Mouse (Mus musculus) kidney, postnatal 4 days (tissue): ENCODE data around the gene Dtd1.

Experiments
- DNase-seq, 2 experiments: peaks; one replicate each; pipeline ENCODE4 v3.0.0; 2021; ENCODE audit warnings: mixed read lengths in 2 of 2

Gene Dtd1

GRCm38 (mm10) chr2:144716248-144716647, 116.6 kb downstream of the Dtd1 start:
- DNase-seq, result no peak

- no peak for DNase-seq
These were observed 118.6 kb downstream of the Dtd1 start for GRCm38 (mm10) chr2:144718273-144718672.

- DNase-seq, result no peak
These were observed 119.6 kb downstream of the Dtd1 start for GRCm38 (mm10) chr2:144719294-144719693.

- DNase-seq, result no peak
These were observed 120.0 kb downstream of the Dtd1 start for GRCm38 (mm10) chr2:144719718-144720117.

DNA sequence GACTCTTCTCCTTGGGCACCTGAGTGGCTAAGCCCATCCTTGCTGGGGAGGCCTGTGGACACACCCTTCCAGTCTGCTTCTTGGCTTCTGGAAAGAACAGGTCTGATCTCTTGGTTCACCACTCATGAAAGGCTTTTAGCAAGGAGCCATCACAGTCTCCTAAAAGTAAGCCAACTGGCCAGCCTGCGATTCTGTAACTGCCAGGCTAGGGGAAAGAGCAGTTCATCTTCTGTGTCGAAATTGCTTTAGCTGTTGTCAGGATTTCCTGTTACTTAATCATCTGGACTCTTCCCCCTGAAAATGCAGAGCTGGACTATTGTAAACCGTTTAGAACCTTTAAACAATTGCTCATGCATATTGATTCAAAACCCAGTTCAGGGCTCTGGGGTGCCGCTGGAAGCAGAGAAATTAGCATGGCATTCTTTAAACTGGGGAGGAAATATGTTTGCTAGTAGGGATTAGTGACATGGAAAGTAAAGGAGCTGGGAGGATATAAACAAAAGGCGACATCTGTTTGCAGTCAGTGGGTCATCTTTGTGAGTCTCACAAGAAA, 120.8 kb downstream of the Dtd1 start:
- no peak for DNase-seq

GRCm38 (mm10) chr2:144724679-144725078, 125.0 kb downstream of the Dtd1 start:
- DNase-seq, result no peak

- DNase-seq, result no peak
These were observed 127.4 kb downstream of the Dtd1 start for GRCm38 (mm10) chr2:144727136-144727535.

- no peak for DNase-seq
These were observed 130.1 kb downstream of the Dtd1 start for GRCm38 (mm10) chr2:144729776-144730175.

- DNase-seq, result no peak
These were observed 138.5 kb downstream of the Dtd1 start for GRCm38 (mm10) chr2:144738161-144738560.

DNA sequence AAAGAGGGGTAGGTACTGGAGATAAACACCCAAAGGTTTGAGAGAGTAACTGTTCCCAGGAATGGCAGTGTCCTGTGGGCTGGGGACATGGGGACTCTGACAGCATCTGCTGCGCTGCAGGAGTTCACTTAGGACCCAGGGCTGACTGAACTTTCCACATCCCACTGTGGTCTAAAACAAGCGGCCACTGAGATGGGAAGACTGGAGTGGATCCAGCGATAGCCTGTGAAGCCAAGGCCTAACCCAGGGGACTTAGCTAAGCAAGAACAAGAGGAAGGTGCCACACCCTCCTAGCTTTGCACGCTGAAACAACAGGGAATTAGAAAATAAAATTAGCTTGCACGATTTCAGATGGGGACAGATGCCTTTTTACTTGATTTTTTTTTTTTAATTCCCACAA, 138.9 kb downstream of the Dtd1 start:
- no peak for DNase-seq

DNA sequence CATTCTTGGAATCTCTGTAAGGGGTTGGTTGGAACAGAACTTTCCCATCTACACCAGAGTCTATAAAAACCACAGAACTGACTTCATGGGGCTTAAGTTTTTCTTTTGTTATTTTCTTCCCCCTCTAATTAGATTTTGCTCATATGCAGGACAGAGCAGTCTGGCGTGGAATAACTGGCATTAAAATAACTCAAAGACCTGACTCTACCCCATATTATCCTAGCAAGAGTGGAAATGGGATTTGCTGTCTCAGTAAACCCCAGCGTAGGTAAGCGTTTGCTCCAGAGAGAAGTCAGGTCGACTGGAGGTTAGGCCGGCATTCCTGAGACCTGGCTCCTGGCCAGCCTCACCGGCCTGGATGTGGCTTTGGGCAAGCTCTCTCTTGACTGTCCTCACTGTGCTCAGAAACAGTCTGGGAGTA, 140.9 kb downstream of the Dtd1 start:
- DNase-seq, result peak; percentile 52 to 58

GRCm38 (mm10) chr2:144741973-144742372, 142.3 kb downstream of the Dtd1 start:
- no peak for DNase-seq

DNA sequence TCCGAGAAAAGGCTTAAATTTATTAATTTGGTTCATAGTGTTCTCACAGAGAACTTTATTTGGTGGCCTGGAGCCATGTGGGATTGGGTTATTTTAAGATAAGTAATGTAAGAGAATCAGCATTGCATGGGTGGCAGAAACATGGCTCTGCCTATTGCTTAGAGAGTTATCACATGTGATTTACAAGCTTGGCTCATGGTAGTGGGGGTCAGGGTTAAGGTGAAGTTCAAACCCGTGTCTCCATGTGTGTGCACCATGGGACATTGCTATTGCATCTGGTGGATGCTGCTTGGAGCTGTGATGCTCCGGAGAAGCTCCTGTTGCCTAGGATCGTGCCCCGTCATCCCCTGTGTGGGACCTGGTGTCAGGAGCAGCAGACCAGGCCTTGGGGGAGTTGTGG, 143.6 kb downstream of the Dtd1 start:
- peak in 1 of 2 experiments; percentile 12 for DNase-seq

DNA sequence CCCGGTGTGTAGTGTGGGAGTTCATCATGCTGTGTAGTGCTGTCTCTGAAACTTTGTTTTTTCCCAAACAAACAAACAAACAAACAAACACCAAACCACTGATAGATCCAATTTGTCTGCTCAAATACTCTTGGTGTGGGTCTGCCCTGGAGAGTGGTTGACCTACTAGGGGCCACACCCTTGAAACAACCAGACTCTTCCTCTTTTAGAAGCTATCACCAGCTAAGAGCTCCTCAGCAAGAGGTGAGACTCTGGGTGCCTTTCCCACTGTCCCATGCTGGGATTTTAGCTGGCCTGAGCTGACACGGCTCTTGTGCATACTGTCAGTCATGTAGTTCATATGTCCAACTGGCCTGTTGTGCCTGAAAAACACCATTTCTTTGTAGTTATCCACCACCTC, 145.6 kb downstream of the Dtd1 start:
- DNase-seq, result no peak

DNA sequence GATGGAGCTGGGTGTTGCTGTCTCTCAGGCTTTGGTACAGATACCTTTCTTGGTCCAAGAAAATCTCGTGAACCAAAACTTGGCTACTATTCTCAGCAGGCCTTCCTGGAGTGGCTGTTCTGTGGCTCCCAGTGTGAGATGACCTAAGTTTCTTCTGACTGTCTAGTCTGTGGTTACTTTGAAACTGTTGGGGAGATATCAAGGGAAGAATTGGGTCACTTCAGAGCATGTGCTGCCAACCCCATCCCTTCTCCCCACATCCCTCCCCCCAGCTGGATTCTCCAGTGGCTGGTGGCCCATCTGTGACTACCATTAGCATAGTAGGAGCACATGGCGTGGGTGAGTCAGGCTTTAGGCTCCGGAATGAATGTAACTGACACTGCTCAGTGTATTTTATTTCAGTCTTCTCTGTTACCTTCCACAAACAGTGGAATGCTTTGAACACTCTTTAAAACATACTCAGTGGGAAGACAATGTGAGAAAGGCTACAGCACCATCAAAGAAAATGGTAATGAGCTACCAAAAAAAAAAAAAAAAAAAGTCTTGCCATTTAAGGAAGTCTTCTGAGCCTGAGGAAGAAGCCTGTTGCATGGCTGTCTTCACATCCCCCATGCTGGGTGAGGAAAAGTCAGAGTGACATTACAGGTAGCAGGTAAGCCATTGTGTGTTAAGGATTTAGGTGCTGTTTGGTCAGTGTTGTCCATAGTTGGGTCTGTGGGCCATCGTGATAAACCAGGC, 146.5 kb downstream of the Dtd1 start:
- DNase-seq, result no peak

DNA sequence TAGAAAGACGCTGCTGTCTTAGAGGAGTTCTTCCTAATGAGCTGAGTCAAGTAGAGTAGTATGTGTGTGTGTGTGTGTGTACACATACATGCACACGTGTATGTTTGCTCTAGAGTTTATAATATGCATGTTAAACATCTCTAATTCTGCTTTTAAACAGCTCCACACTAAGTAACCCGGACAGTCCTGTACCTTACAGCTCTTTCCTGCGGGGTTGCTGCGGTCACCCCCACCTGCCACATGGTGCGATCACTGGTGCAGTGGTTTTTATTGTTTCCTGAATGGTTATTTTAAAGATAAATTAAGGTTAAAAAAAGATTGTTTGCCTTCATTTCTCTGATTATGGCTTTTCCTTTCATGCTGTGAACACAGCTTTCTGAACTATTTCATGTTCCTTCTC, 153.9 kb downstream of the Dtd1 start:
- DNase-seq, result no peak

DNA sequence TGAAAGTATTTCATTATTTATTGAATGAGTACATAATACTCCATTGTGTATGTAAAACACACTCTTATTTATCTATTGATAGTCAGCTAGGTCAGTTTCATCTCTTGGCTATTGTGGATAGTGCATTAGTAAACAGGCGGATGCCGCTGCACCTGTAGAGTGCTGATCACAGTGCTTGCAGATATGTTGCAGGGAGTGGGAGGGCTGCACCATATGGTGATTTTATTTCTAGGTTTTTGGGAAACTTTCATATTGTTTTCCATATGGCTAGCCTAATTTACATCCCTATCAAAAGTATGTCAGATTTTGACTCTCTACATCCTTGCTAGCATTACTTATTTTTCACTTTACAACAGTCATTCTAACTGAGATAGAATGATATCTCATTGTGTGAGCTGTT, 155.3 kb downstream of the Dtd1 start:
- DNase-seq, result no peak

DNA sequence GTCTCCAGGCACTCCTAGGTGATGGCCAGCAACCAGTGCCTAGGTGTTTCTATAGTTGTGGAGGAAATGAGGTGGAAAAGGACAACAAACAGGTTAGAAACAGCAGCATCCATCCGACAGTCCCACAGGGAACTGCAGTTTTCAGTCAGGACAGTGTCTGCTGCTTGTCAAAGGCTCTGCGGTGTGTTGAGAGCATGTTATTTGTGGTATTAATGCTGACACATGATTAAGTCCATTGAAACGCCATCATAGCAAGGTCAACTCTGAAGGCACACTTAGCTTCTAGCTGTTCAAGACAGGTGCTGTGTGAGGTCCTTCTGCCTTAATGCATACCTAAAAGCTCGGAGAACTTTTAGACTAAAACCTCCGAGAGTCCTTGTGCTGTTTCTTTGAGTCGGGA, 161.0 kb downstream of the Dtd1 start:
- no peak for DNase-seq

DNA sequence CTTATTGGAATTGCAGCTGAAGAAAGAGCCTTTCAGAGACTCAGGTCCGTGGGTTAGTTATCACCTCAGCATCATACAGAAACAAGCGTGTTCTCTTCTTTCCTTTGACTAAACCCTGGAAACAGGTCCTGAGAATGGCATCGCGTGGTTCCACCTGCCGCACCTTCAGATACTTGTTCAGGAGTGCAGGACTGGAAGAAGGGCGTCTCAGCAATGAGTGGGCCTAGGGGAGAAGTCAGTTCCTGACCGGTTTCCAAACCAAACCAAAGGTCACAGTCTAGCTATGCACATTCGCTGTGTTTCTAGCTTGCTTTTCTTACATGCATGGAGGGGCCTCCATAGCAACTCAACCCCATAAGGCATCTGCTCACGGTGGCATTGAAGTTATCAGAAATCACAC, 164.0 kb downstream of the Dtd1 start:
- DNase-seq, result no peak

GRCm38 (mm10) chr2:144764116-144764788, 164.6 kb downstream of the Dtd1 start:
- no peak for DNase-seq

DNA sequence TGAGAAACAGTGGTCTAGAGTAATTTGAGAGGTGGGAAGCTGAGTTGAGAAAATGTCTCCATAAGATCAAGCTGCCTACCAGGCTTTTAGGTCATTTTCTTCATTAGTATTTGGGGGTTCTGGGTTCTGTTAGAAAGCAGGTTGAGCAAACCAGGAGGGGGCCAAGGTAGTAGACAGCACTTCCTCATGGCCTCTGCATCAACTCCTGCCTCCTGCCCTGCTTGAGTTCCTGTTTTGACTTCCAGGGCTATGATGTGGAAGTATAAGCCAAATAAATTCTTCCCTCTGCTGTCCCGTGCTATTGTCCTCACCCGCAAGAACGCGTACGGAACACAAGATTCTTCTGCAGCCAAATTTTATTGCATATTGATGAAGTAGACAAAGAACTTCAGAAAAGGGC, 165.5 kb downstream of the Dtd1 start:
- DNase-seq, result no peak

- peak in 1 of 2 experiments; percentile 11 for DNase-seq
These were observed 168.8 kb downstream of the Dtd1 start for GRCm38 (mm10) chr2:144768375-144769117.

- DNase-seq, result no peak
These were observed 169.4 kb downstream of the Dtd1 start for GRCm38 (mm10) chr2:144769118-144769496.

GRCm38 (mm10) chr2:144769556-144769955, 169.9 kb downstream of the Dtd1 start:
- DNase-seq, result peak; percentile 43 to 53
